Mouse (Mus musculus): ENCODE data around the gene Sv2c.

Gene Sv2c

DNA sequence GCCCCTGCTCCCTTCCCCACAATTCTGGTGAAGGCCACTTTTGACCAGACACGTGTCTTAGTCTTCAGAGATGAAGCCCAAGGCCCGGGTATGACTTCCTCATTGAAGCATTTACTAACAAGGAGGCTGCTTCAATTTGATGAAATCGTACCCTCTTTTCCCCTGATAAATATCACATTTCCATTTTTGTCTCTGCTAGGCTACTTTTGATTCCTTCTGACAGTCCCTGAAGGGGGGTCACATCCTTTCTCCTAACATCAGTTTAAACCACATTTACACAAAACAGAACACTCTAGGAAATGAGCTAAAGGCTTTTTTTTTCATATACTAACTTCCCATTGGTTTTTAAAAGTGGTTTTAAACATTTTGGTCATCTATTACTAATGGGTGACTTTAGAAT is 79.6 kb downstream of the Sv2c start:
- DNase-seq (ENCODE audit: low spot score), result no peak

DNA sequence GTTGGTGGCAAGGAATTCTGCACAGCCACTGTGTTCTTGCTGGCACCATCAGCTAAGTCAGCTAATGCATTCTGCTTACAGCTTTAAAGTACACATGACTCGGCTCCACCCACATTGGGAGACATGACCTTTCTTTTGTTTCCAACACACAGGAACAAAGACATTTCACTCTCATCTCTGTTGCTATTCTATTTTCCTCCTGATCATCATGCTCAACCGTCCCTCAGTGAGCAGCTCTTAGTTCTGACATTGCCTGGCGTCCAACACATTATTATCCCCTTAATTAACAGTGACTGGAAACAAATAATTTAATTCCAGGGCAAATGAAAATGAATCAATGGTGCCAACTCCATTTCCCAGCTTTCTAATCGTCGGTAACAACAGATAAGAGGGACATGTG is 87.0 kb downstream of the Sv2c start:
- DNase-seq (ENCODE audit: low spot score), result no peak

DNA sequence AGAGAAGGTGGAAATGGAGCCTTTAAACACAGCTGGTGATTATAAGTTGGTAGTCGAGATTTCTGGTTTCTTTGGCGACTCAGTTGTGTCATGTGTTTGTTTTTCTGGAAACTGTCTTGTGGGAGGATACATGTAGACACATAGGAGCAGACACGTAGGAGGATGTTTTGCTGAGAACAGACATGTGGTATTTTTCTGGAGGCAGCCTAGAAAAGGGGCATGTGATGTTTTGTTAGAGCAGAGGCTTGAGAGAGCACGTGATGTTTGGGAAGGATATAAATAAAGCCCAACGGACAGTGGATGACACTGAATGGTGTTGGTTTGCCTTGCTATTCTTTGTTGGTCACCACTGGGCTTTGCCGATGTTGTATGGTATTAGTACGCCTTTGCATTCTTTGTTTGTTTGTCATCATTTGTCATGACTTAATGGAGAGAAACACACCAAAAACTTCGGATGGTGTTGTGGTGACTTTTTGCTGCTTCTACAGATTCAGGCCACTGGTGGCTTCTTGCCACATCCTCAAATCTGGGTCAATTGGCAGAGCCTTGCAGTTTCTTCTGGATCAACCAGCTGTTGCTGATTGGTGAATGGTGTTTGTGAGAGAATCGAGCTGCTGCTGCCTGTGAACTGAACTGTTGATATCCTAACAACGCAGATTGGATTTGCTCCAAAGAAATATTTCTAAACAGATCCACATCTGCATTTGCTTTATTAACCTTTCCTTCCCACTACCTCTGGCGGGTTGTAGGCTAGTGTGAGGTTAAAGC is 91.9 kb downstream of the Sv2c start:
- no peak for DNase-seq (ENCODE audit: low spot score)

DNA sequence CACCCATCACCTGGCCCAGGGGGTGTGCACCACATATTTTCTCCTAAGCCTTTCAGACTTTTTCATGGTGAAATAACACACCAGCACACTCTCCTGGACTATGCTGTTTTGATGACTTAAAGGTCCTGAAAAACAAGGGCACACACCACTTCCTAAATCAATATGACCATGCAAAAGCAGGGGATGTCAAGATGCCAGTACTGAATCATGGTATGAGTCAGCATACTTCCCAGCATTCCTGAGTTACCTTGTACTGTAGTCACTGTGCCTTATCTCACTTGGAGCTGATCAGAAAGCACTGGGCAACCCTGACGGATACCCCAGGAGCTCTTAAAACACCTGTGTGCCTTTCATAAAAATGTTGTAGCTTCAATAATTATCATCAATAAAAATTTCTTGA is 92.8 kb downstream of the Sv2c start:
- DNase-seq (ENCODE audit: low spot score), result no peak

DNA sequence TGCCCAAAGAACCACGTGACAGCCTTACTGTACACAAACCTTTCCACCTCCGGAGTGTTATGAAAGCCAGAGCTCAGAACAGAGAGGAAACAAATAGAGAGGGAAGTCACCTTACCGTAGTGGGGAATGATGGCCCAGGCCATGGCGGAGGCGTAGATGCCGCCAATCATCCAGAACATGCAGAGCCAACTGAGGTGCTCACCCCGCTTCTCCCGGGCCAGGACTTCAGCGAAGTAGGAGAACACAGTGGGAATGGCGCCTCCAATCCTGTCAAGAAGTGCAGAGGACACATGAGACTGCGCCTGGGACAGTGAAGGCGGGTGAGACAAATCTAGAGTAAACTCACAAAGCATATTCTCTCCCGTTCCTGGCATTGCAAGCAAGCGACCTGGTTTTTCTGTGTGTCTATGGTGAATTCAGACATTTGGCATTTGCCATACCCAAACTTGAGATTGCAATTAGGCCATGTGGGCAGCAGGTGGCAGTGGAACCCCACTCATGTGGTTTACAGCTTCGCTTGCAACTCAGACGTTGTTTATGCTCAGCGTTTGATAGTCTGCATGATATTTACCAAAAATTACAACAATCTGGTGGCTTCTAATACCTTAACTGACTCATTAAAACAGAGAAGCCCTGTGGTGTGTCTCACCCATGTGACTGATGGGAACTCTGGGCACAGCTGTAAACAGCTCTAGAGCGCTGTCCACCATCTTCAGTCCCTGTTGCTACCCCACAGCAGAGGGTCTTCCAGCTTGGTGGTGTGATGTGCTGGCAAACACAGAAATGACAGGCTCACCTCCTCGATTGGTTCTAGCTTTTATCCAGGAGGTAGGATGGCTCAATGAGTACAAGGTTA is 101.8 kb downstream of the Sv2c start:
- peak; percentile 58 for DNase-seq (ENCODE audit: low spot score)

DNA sequence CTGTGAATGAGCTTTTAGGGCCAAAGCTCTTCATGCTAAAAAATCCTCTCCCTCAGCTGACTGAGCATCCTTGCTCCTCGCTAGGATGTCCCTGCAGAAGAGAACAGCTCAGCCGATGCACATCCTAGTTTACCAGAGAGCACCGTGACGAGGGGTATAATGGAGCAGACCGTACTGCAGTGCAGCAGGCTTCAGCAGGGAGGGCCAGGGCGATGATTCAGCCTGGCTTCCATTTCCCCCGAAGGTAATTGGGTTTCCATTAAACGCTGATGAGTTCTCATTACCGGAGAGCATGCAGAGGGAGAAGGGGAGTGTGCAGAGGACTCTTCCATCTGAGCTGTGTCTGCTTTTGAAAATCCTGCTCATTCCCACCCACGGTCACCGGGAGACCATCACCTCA is 108.5 kb downstream of the Sv2c start:
- no peak for DNase-seq (ENCODE audit: low spot score)

DNA sequence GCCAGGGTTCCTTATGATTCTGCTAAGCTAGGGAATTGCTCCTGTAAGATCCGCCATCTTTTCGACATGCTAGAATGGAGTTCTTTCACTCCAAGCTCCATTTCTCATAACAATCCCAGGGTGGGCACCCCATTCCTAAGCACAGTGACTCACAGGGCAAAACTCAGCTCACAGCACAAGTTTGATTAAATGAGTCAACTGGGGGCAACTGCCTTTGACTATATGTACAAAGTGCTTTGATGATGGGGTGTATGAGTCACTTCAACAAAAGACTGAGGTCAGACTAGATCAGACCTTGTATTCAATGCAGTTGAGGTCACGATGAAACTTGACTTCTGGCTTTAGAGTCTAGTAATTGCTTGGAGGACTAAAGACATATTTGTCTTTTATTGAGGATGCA is 116.9 kb downstream of the Sv2c start:
- no peak for DNase-seq (ENCODE audit: low spot score)

DNA sequence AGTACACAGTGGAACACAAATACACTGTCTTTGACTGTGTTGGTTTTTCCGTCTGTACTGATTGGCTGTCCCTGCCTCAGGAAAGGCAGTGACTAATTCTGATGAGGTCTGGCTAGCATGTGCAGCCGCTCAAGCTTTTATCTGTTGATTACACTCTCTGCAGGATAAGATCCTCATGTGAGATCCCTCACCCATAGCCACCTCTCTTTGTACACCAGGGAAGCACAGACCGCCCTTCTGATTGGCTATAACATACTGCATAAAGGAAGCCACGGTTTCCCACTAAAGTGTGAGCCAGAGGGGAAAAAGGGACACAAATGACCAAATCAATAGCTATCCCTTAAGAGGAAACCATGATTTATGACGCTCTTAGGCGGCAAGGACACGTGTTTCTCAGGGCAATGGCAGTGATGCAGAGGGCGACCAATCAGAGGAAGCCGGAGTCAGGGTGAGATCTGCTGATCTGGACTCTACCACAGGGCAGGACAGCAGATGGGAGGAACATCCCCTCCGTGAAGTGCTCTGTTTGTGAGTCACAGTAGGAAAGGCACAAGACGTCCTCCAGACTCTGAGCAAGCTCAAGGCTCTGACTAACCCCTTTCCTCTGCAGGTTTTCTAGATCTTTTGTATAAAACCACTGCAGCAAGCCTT is 121.4 kb downstream of the Sv2c start:
- no peak for DNase-seq (ENCODE audit: low spot score)

DNA sequence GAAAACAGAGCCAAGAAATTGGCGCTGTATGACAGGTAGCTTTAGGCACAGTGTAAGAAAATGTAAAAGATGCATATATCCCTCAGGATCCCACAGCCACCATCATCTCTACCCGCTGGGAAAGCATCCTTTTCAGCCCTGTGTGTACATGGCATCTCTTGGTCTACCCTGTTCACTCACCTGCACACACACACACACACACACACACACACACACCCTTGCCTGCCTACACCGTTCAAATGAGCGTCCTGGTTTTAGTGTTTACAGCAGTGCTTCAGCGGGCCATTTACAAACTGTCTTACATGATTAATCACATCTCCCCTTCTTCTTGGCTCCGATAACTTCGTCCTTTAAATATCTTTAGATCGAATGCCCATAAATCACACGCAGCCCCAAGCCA is 123.4 kb downstream of the Sv2c start:
- no peak for DNase-seq (ENCODE audit: low spot score)

DNA sequence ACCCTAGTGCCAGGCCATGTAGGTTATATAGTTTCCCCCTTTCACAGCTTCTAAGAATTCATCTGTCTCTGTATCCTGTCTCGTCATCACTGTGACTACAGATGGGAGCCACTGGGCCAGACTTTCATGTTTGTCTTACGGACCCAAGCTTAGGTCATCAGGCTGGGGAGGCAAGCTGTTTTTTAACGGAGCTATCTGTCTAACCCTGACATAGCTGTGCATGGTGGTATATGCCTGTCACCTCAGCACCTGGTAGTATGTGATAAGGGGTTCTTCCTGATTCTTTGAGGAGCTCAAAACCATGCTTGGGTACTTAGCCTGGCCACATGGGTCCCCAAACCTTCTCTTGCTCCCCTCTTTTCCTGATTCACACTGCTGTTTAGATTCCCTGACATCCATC is 124.2 kb downstream of the Sv2c start:
- DNase-seq (ENCODE audit: low spot score), result no peak

DNA sequence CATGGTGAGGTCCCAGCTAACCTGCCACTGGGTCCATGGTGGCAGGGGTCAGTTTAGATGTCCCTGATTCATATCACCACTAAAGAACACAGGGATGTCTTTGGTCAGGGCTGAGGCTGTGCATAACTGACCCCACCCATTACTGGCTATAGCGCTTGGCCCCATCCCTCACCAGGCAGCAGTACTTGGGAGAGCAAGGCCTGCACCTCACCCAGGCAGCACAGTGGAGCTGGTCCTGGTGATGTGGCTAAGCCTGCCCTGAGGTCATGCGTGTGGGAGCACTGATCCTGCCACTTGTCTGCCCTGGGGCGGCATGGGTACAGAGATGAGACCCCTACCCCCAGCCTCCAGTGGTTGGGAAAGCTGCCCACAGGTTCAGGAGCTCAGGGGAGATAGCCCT is 128.8 kb downstream of the Sv2c start:
- DNase-seq (ENCODE audit: low spot score), result no peak

DNA sequence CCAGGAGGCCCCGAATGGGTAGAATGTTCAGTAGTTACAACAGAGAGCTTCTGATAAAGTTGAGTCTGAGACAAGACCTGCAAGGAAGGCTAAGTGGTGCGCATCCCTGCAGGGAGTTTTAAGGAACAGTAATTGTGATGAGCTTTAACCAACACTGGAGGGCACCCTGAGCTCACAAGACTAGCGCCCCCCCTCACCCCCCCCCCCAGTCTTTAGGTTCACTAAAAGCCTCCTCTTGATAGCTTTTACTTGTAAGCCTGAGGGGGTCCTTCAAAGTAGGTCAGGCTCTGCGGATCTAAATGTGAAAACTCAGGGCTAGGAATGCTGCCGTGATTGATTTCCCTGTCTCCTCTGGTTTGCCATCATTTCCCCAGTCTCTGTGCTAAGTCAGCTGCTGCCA is 129.9 kb downstream of the Sv2c start:
- no peak for DNase-seq (ENCODE audit: low spot score)

DNA sequence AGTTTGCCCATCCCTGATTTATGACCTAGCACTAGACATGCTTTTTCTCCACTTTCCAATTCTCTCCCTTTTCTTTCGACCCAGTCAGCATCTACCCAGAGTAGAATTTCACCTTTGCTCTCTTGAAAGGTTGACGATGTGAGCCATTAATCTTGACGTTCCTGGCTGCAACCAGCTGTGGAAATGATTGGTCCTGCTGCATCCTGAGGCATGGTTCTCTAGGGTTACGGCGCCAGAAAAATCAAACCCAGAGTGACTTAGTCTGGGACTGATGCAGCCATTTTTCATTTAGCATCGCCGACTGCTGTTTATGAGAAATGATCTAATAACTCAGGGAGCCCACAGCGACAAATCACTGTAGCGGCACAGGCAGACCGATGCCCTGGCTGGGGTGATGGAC is 133.0 kb downstream of the Sv2c start:
- DNase-seq (ENCODE audit: low spot score), result no peak

DNA sequence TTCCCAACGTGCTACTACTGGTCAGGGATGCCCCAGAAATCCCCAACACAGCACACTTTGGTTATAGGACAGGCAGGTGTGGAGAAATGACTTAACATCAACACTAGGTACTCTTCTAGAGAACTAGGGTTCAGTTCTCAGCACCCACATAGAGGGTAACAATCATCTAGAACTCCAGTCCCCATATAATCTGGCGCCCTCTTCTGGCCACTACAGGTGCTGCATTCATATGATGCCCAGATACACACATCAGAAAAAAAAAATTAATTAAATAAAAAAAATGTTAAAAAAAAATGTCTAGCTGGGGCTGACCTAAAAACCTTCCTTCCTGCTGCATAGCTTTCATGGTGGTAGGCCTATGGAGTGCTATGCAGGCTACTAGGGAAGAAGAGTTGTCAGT is 135.1 kb downstream of the Sv2c start:
- no peak for DNase-seq (ENCODE audit: low spot score)

DNA sequence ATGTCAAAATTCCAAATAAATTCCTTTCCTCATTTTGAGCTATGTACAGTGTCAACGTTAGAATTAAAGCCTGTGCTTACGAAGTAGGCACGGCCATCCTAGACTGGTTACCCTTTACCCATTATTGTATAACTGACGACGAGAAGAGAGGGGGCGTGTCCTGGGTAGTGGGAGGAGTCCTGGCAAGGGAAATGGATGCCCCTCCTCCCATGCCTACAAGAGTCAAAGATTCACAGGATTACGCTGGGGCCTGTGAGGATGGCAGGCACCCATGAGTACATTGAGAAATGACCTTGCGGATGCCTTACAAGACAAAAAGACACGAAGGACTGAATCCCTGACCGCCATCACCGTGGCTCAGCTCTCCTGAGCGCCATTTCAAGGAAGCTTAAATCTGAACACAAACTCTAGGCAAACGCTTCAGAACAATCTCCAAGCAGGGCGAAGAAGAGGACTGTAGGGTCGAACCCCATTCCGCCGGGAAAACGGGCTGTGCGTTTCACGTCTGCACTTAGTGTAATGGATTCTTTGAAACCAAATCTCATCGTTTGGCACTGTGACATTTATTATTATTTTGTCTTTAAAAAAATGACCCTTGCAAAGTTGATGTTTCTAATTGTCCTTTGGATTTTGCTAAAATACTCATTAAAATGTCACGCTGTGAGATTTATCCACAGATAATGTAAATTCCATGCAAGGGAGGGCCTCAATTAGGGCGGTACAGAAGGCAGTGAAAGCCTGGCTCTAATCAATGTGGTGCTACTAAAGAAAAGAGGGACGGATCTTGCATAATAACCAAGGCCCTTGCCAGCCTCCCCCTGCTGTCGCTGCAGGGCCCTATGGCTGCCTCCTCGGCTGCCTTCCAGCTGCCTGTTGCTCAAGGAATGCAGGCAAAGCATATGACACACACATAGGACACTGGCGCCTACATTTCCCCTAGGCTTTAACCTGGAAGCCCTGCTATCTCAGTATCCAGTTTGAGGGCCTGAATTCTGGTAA is 137.4 kb downstream of the Sv2c start:
- DNase-seq (ENCODE audit: low spot score), result no peak

DNA sequence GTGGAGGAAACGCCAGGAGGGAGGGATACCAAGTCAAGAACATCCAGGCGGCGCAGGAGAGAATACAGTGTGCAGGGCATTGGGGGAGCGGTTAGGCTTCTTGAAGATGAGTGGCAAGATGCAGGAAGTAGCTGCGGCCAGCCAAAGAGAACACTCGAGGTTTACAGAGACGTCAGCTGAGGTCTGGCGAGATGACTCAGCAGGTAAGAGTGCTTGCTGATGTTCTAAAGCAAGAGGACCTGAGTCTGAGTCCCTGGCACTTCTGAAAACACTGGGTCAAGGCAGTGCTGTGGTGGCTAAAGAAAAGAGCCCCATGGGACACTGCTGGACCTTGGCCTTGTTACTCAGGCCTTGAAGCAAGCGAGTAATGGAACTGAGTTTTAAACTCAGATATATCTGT is 144.2 kb downstream of the Sv2c start:
- DNase-seq (ENCODE audit: low spot score), result no peak

DNA sequence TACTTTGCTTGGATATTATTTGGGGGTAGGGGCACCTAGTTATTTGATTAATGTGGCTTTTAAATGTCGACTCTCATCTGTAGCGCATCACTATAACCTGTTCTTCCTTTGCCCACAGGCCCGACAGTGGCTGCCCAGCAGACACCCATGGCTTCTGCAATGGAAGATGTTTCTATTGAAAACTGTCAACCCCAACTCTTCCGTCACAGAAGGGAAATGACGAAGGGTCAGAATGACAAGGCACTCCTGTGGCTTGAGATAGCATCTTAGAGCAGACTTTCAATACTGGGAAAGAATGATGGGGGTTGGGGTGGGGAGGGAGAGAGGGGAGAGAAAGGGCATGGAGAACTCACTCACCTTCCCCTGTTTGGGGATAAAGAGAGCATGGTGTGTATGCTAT is 145.2 kb downstream of the Sv2c start:
- no peak for DNase-seq (ENCODE audit: low spot score)

DNA sequence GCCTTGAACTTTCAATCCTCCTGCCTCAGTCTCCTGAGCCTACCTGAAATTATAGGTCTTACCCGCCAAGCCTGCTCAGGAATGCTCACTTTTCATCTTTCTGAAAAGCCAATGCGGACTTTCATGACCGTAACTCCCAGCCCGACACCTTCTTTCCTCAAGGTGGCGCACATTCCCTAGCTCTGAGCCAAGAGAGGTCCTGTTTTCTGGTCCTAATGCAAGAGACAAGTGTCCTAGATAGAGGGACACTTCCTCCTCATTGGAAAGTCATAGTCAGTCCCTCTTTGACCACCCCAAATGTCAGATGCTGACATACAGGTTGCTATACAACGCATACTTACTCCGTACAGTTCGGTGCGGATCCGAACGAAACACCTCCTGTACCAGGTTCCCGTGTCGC is 146.0 kb downstream of the Sv2c start:
- no peak for DNase-seq (ENCODE audit: low spot score)

DNA sequence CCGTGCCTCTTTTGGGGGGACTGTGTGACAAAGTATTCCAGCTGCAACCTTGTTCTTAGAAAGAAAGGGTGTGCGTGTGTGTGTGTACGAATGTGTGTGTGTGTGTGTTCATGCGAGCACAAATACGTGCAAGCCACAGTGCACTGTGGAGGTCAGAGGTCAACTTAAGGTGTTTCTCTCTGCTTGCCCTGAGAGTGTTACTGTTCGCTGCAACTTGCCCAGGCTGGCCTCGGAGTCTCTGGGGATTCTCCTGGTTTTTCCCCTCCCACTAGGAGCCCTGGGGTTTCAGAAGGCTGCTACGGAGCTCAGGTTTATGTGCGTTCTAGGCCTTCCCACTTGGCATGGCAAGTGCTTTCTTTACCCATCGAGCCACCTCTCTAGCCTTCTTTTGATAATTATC is 157.2 kb downstream of the Sv2c start:
- no peak for DNase-seq (ENCODE audit: low spot score)

DNA sequence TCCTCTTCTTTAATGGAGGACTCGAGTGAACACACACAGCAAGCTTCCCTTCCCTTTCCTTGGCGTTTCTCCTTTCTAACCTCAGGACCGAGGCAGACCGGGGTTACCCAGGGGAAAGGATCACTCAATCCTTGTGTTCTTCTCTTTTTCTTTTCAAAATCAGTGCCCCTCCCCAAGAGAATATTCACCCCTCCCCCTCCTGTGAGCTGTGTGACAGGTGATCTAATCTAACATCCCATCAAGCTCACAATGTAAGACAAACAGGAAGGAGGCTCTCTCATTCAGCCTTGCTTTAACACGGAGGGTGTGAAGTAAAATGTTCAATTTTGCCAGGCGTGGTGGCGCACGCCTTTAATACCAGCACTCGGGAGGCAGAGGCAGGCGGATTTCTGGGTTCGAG is 158.3 kb downstream of the Sv2c start:
- DNase-seq (ENCODE audit: low spot score), result no peak

DNA sequence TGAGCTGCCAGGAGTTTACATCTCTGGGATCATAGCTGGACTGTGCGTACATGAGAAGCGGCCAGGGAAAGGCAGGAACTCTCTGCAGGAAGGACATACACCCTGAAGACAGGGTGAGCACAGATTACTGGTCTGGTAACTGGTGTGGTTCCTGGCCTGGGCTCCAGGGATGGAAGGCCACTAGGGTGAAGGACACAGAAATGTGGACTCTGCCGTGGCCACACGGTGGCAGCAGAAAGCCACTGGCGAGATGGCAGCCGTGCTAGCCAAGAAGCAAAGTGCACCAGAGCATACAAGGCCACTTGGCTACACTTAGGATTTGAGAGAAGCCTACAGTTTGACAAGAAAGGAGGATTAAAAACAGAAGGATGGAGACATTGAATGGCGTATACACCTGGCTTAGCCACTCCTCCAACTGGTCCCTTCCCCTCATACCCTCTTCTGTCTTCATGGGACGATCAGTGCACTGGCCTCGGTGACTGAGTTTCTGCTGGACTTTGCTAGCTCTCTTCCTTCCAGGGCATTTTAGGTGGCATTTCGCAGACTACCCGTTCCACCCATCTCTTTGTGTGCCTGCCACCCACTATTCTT is 158.9 kb downstream of the Sv2c start:
- peak; percentile 57 for DNase-seq (ENCODE audit: low spot score)

Data from layer of hippocampus, adult 11-12 months (tissue).